Mouse (Mus musculus): Measurements from ENCODE around the gene Sec14l1. TPM values are rescaled to one million over a fixed set of nuclear protein-coding genes. Genes with fewer than 3 reads are reported as not detected.

The Sec14l1 gene
- polyA plus RNA-seq, 1 experiment from 2014 or later: 9.2 TPM

- Histone ChIP-seq H3K4me1 (ENCODE audit: insufficient read depth) (peaks cover 43% of the 10 kb centered on the region), H3K9me3 (ENCODE audit: low read length) (no peaks in the 10 kb centered on the region), H3K4me3 (ENCODE audit: low read depth, low read length) (peak overlapping the region; percentile 93), H3K9ac (replicated peaks) (peak overlapping the region; percentile 93), H3K4me2 (ENCODE audit: low read depth, low read length) (peak overlapping the region; percentile 94), H3K27ac (ENCODE audit: low read depth) (peak overlapping the region; percentile 99), H3K36me3 (replicated peaks; ENCODE audit: insufficient read depth, low read length) (peaks cover 12% of the 10 kb centered on the region; the same call in 1 of the 2 replicates), H3K27me3 (ENCODE audit: insufficient read depth, low read length) (no peaks in the 10 kb centered on the region)
- DNase-seq (no peak), ATAC-seq (no peak)
- TF ChIP-seq CTCF (IDR thresholded peaks at IDR 0.05; ENCODE audit: low read depth): no peak
- no peak for TF ChIP-seq EP300 (IDR thresholded peaks at IDR 0.05; ENCODE audit: low read depth)
- WGBS (ENCODE audit: insufficient replicate concordance): 60% methylated on average over 18 of the region's 18 CpGs
Measured at GRCm38 (mm10) chr11:117116350-117117303, 1.7 kb downstream of the Sec14l1 start.

- H3K9me3 ChIP-seq (ENCODE audit: low read length): no peaks in the 10 kb centered on the region
- H3K27me3 ChIP-seq (ENCODE audit: insufficient read depth, low read length): no peaks in the 10 kb centered on the region
- no peak for TF ChIP-seq CTCF (IDR thresholded peaks at IDR 0.05; ENCODE audit: low read depth)
- no peak for TF ChIP-seq EP300 (IDR thresholded peaks at IDR 0.05; ENCODE audit: low read depth)
- ATAC-seq (no peak), DNase-seq (no peak)
- H3K36me3 ChIP-seq (replicated peaks; ENCODE audit: insufficient read depth, low read length): peaks cover 12% of the 10 kb centered on the region; the same call in 1 of the 2 replicates
- H3K4me2 ChIP-seq (ENCODE audit: low read depth, low read length): peak overlapping the region; percentile 94
- 64% methylated on average over 18 of the region's 18 CpGs for WGBS (ENCODE audit: insufficient replicate concordance)
- H3K4me3 ChIP-seq (ENCODE audit: low read depth, low read length): no peak overlapping the region
- H3K27ac ChIP-seq (ENCODE audit: low read depth): peak overlapping the region; percentile 99; the same call in 1 of the 2 replicates
- H3K4me1 ChIP-seq (ENCODE audit: insufficient read depth): peaks cover 43% of the 10 kb centered on the region
- no peak overlapping the region for H3K9ac ChIP-seq (replicated peaks)
Measured at GRCm38 (mm10) chr11:117117321-117117720, 2.4 kb downstream of the Sec14l1 start.

GRCm38 (mm10) chr11:117117791-117118190 lies 2.8 kb downstream of the Sec14l1 start:
- Histone ChIP-seq H3K4me1 (ENCODE audit: insufficient read depth) (peaks cover 40% of the 10 kb centered on the region), H3K4me3 (ENCODE audit: low read depth, low read length) (no peak overlapping the region), H3K27me3 (ENCODE audit: insufficient read depth, low read length) (no peaks in the 10 kb centered on the region), H3K27ac (ENCODE audit: low read depth) (no peak overlapping the region), H3K9me3 (ENCODE audit: low read length) (no peaks in the 10 kb centered on the region), H3K4me2 (ENCODE audit: low read depth, low read length) (0 out of 2 replicates have a peak overlapping the region, but pooled peaks have one; percentile 94), H3K36me3 (replicated peaks; ENCODE audit: insufficient read depth, low read length) (peaks cover 12% of the 10 kb centered on the region; the same call in 1 of the 2 replicates), H3K9ac (replicated peaks) (no peak overlapping the region)
- no peak for DNase-seq
- ATAC-seq: no peak
- WGBS (ENCODE audit: insufficient replicate concordance): 84% methylated on average over 7 of the region's 7 CpGs
- no peak for TF ChIP-seq EP300 (IDR thresholded peaks at IDR 0.05; ENCODE audit: low read depth)
- TF ChIP-seq CTCF (IDR thresholded peaks at IDR 0.05; ENCODE audit: low read depth): no peak

- H3K4me1 ChIP-seq (ENCODE audit: insufficient read depth): peaks cover 36% of the 10 kb centered on the region
Measured at GRCm38 (mm10) chr11:117118248-117118647, 3.3 kb downstream of the Sec14l1 start.

GRCm38 (mm10) chr11:117118721-117119321 lies 3.9 kb downstream of the Sec14l1 start:
- Histone ChIP-seq H3K36me3 (replicated peaks; ENCODE audit: insufficient read depth, low read length) (peaks cover 12% of the 10 kb centered on the region; the same call in 1 of the 2 replicates), H3K4me2 (ENCODE audit: low read depth, low read length) (no peak overlapping the region), H3K27me3 (ENCODE audit: insufficient read depth, low read length) (no peaks in the 10 kb centered on the region), H3K9ac (replicated peaks) (no peak overlapping the region), H3K27ac (ENCODE audit: low read depth) (0 out of 2 replicates have a peak overlapping the region, but pooled peaks have one; percentile 25), H3K4me1 (ENCODE audit: insufficient read depth) (peaks cover 31% of the 10 kb centered on the region), H3K4me3 (ENCODE audit: low read depth, low read length) (no peak overlapping the region), H3K9me3 (ENCODE audit: low read length) (no peaks in the 10 kb centered on the region)
- 75% methylated on average over 11 of the region's 11 CpGs for WGBS (ENCODE audit: insufficient replicate concordance)
- no peak for DNase-seq
- ATAC-seq: no peak
- TF ChIP-seq EP300 (IDR thresholded peaks at IDR 0.05; ENCODE audit: low read depth): no peak
- TF ChIP-seq CTCF (IDR thresholded peaks at IDR 0.05; ENCODE audit: low read depth): no peak

More at GRCm38 (mm10) chr11:117118248-117118647, 3.3 kb downstream of the Sec14l1 start:
- DNase-seq (no peak), ATAC-seq (no peak)
- Histone ChIP-seq H3K27me3 (ENCODE audit: insufficient read depth, low read length) (no peaks in the 10 kb centered on the region), H3K9me3 (ENCODE audit: low read length) (no peaks in the 10 kb centered on the region), H3K27ac (ENCODE audit: low read depth) (no peak overlapping the region), H3K36me3 (replicated peaks; ENCODE audit: insufficient read depth, low read length) (peaks cover 12% of the 10 kb centered on the region; the same call in 1 of the 2 replicates), H3K9ac (replicated peaks) (no peak overlapping the region), H3K4me3 (ENCODE audit: low read depth, low read length) (no peak overlapping the region), H3K4me2 (ENCODE audit: low read depth, low read length) (no peak overlapping the region)
- TF ChIP-seq CTCF (IDR thresholded peaks at IDR 0.05; ENCODE audit: low read depth) (no peak), EP300 (IDR thresholded peaks at IDR 0.05; ENCODE audit: low read depth) (no peak)
- 69% methylated on average over 4 of the region's 4 CpGs for WGBS (ENCODE audit: insufficient replicate concordance)

GRCm38 (mm10) chr11:117119723-117120122 lies 4.8 kb downstream of the Sec14l1 start:
- H3K27ac ChIP-seq (ENCODE audit: low read depth): 0 out of 2 replicates have a peak overlapping the region, but pooled peaks have one; percentile 18
- H3K27me3 ChIP-seq (ENCODE audit: insufficient read depth, low read length): no peaks in the 10 kb centered on the region
- no peak for DNase-seq
- no peak overlapping the region for H3K4me2 ChIP-seq (ENCODE audit: low read depth, low read length)
- H3K4me3 ChIP-seq (ENCODE audit: low read depth, low read length): no peak overlapping the region
- no peak for ATAC-seq
- TF ChIP-seq CTCF (IDR thresholded peaks at IDR 0.05; ENCODE audit: low read depth) (no peak), EP300 (IDR thresholded peaks at IDR 0.05; ENCODE audit: low read depth) (no peak)
- H3K9ac ChIP-seq (replicated peaks): no peak overlapping the region
- 68% methylated on average over 5 of the region's 5 CpGs for WGBS (ENCODE audit: insufficient replicate concordance)
- peaks cover 25% of the 10 kb centered on the region for H3K4me1 ChIP-seq (ENCODE audit: insufficient read depth)
- H3K36me3 ChIP-seq (replicated peaks; ENCODE audit: insufficient read depth, low read length): peaks cover 12% of the 10 kb centered on the region; the same call in 1 of the 2 replicates
- H3K9me3 ChIP-seq (ENCODE audit: low read length): no peaks in the 10 kb centered on the region

Measured in liver, postnatal 0 days (tissue).